8 mouse cellular contexts compared by ENCODE assay signal in the genomic region with DNA sequence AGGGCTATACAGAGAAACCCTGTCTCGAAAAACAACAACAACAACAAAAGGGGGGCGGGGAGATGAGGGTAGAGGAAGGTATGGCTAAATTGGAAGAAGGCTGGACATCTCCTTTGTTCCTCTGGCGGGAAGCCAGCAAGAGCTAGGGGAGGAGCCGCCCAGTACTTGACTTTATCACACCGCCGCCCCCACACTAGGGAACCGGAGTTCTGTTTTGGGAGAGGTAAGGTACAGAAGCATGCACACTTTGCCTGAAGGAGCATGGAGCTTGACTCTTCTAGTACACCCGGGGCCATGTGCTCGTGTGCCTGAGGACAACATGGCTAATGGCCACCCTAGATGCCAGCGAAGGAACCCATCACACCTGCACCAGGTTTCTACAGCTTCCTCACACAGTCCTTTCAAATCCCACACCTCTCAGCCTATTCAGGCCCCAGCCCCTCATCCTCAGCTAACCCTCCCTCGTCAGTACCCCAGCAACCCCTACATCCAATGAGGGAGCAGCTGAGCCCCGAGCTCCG. TPM values are rescaled to one million over a fixed set of nuclear protein-coding genes. Genes with fewer than 3 reads are reported as not detected.
A peak's percentile ranks its signal among the peaks of the same experiment; 100 is the strongest.
DNase-seq lines count a peak whose midpoint lies in the region; ATAC-seq and TF ChIP-seq lines count a peak whose summit lies in the region.

No protein-coding gene starts in this region.

- DNase-seq in kidney, adult 18-20 months, result no peak
- peak; percentile 30 for DNase-seq in G1E (ENCODE audit: low spot score)
- no peak for DNase-seq in liver, postnatal 0 days
- no peak for DNase-seq in embryo, embryonic 10.5 days (ENCODE audit: low spot score)
- DNase-seq in thymus, adult 2 months, result no peak
- DNase-seq in right cerebral cortex, postnatal 14 days, result no peak

- no peaks in the 10 kb centered on the region for H3K9me3 ChIP-seq in kidney, embryonic 14.5 days (ENCODE audit: control insufficient read depth, low read length)
- H3K9me3 ChIP-seq in G1E (replicated peaks), result no peaks in the 10 kb centered on the region
- H3K9me3 ChIP-seq in forebrain, embryonic 13.5 days (replicated peaks), result no peaks in the 10 kb centered on the region
- H3K9me3 ChIP-seq in liver, postnatal 0 days (ENCODE audit: low read length), result no peaks in the 10 kb centered on the region

- 0 out of 2 replicates have a peak, but pooled peaks cover 3% of the 10 kb centered on the region for H3K4me1 ChIP-seq in kidney, embryonic 14.5 days (ENCODE audit: control insufficient read depth, insufficient read depth, low read length)
- peaks cover 9% of the 10 kb centered on the region for H3K4me1 ChIP-seq in G1E (ENCODE audit: insufficient read depth, low read depth, low read length)
- peaks cover 19% of the 10 kb centered on the region for H3K4me1 ChIP-seq in forebrain, embryonic 13.5 days
- H3K4me1 ChIP-seq in liver, postnatal 0 days (ENCODE audit: insufficient read depth), result peaks cover 8% of the 10 kb centered on the region
- H3K4me1 ChIP-seq in thymus, adult 2 months (replicated peaks; ENCODE audit: control insufficient read depth, insufficient read depth, low read length), result peaks cover 30% of the 10 kb centered on the region

- H3K4me2 ChIP-seq in kidney, embryonic 14.5 days (replicated peaks; ENCODE audit: low read depth, low read length), result peak overlapping the region; percentile 51
- H3K4me2 ChIP-seq in forebrain, embryonic 13.5 days, result peak overlapping the region; percentile 61
- peak overlapping the region; percentile 68 for H3K4me2 ChIP-seq in liver, postnatal 0 days (ENCODE audit: low read depth, low read length)

- WGBS in kidney, embryonic 14.5 days, result 14% methylated on average over 13 of the region's 13 CpGs
- WGBS in forebrain, embryonic 13.5 days, result 24% methylated on average over 13 of the region's 13 CpGs
- WGBS in liver, postnatal 0 days (ENCODE audit: insufficient replicate concordance), result 23% methylated on average over 13 of the region's 13 CpGs
- WGBS in thymus, adult 2 months, result 54% methylated on average over 13 of the region's 13 CpGs

- no peak for TF ChIP-seq EP300 in liver, postnatal 0 days (IDR thresholded peaks at IDR 0.05; ENCODE audit: low read depth)

- H3K27ac ChIP-seq in kidney, embryonic 14.5 days (ENCODE audit: low read depth, low read length), result no peak overlapping the region
- H3K27ac ChIP-seq in forebrain, embryonic 13.5 days, result no peak overlapping the region
- no peak overlapping the region for H3K27ac ChIP-seq in liver, postnatal 0 days (ENCODE audit: low read depth)
- no peak overlapping the region for H3K27ac ChIP-seq in thymus, adult 2 months (ENCODE audit: control insufficient read depth, insufficient read depth, low read length)

- H3K9ac ChIP-seq in kidney, embryonic 14.5 days (ENCODE audit: low read depth, low read length), result peak overlapping the region; percentile 14; the same call in 1 of the 2 replicates
- H3K9ac ChIP-seq in forebrain, embryonic 13.5 days, result peak overlapping the region; percentile 45; the same call in 1 of the 2 replicates
- no peak overlapping the region for H3K9ac ChIP-seq in liver, postnatal 0 days (replicated peaks)

- ATAC-seq in kidney, embryonic 14.5 days (ENCODE audit: low FRiP score, low TSS enrichment), result peak; percentile 85; the same call in 1 of the 2 replicates
- no peak for ATAC-seq in G1E (ENCODE audit: extremely low read depth, insufficient number of reproducible peaks, low FRiP score, poor library complexity, severe bottlenecking)
- no peak; the same call in none of the 2 replicates for ATAC-seq in forebrain, embryonic 13.5 days
- ATAC-seq in liver, postnatal 0 days, result no peak

- no peaks in the 10 kb centered on the region for H3K27me3 ChIP-seq in kidney, embryonic 14.5 days (ENCODE audit: control insufficient read depth, insufficient read depth, low read length)
- H3K27me3 ChIP-seq in G1E (ENCODE audit: insufficient read depth, low read length), result peaks cover 38% of the 10 kb centered on the region
- H3K27me3 ChIP-seq in forebrain, embryonic 13.5 days, result peaks cover 37% of the 10 kb centered on the region
- H3K27me3 ChIP-seq in liver, postnatal 0 days (ENCODE audit: insufficient read depth, low read length), result peaks cover 13% of the 10 kb centered on the region
- no peaks in the 10 kb centered on the region for H3K27me3 ChIP-seq in thymus, adult 2 months (ENCODE audit: control insufficient read depth, insufficient read depth, low read length)

- TF ChIP-seq POLR2A in thymus, adult 2 months (IDR thresholded peaks at IDR 0.05; ENCODE audit: control insufficient read depth, extremely low read depth, insufficient read depth, low read length, poor library complexity), result no peak

- TF ChIP-seq CTCF in G1E (IDR thresholded peaks at IDR 0.05; ENCODE audit: low read depth, low read length), result no peak
- no peak for TF ChIP-seq CTCF in liver, postnatal 0 days (IDR thresholded peaks at IDR 0.05; ENCODE audit: low read depth)
- no peak for TF ChIP-seq CTCF in thymus, adult 2 months (IDR thresholded peaks at IDR 0.05; ENCODE audit: borderline replicate concordance, control insufficient read depth, extremely low read depth, insufficient read depth, low read length, poor library complexity)

- H3K36me3 ChIP-seq in kidney, embryonic 14.5 days (ENCODE audit: control insufficient read depth, insufficient read depth, low read length), result no peaks in the 10 kb centered on the region
- no peaks in the 10 kb centered on the region for H3K36me3 ChIP-seq in G1E (replicated peaks)
- no peaks in the 10 kb centered on the region for H3K36me3 ChIP-seq in forebrain, embryonic 13.5 days (ENCODE audit: poor library complexity, severe bottlenecking)
- no peaks in the 10 kb centered on the region for H3K36me3 ChIP-seq in liver, postnatal 0 days (replicated peaks; ENCODE audit: insufficient read depth, low read length)
- no peaks in the 10 kb centered on the region for H3K36me3 ChIP-seq in thymus, adult 2 months (ENCODE audit: control insufficient read depth, insufficient read depth, low read length)

- peak overlapping the region; percentile 31; the same call in 1 of the 2 replicates for H3K4me3 ChIP-seq in kidney, embryonic 14.5 days (ENCODE audit: low read length)
- H3K4me3 ChIP-seq in G1E (ENCODE audit: low read depth, low read length), result peak overlapping the region; percentile 53; the same call in 1 of the 2 replicates
- peak overlapping the region; percentile 27 for H3K4me3 ChIP-seq in forebrain, embryonic 13.5 days
- 0 out of 2 replicates have a peak overlapping the region, but pooled peaks have one; percentile 19 for H3K4me3 ChIP-seq in liver, postnatal 0 days (ENCODE audit: low read depth, low read length)
- H3K4me3 ChIP-seq in thymus, adult 2 months (ENCODE audit: control insufficient read depth, insufficient read depth, low read length), result no peak overlapping the region

RNA-seq across cellular contexts. Expression of a gene that starts 8.6 kb away (rescaled TPM):
- polyA plus RNA-seq in kidney, embryonic 14.5 days (2014; fragmentation: Nextera tagmentation; extraction: Ambion mirVana), result 0.47 and 0.87 TPM in 2 replicates
- 0.68 and 1.7 TPM in 2 replicates for total RNA-seq in G1E (2014; fragmentation: Nextera tagmentation)
- 16.7 and 18.2 TPM in 2 replicates for total RNA-seq in G1E (2017)
- polyA plus RNA-seq in G1E (2012), result 0.12 and 0.20 TPM in 2 replicates
- polyA plus RNA-seq in forebrain, embryonic 13.5 days (2015; fragmentation: Nextera tagmentation; extraction: Ambion mirVana), result 0.23 and 0.65 TPM in 2 replicates
- 0.43 and 0.51 TPM in 2 replicates for polyA plus RNA-seq in liver, postnatal 0 days (2015; fragmentation: Nextera tagmentation; extraction: Ambion mirVana)
- polyA plus RNA-seq in thymus, adult 2 months (2012; rRNA removed), result 0.84 and 1.3 TPM in 2 replicates

RNA-seq across cellular contexts. Expression of a gene that starts 57.7 kb away (rescaled TPM):
- polyA plus RNA-seq in kidney, embryonic 14.5 days (2014; fragmentation: Nextera tagmentation; extraction: Ambion mirVana), result 0.93 TPM in 2 replicates
- not detected in 2 replicates for total RNA-seq in G1E (2014; fragmentation: Nextera tagmentation)
- not detected in 2 replicates for total RNA-seq in G1E (2017)
- 0.01 TPM in 1 of 2 replicates, not detected in the other for polyA plus RNA-seq in G1E (2012)
- polyA plus RNA-seq in forebrain, embryonic 13.5 days (2015; fragmentation: Nextera tagmentation; extraction: Ambion mirVana), result 1.1 and 2.2 TPM in 2 replicates
- 0.11 TPM in 1 of 2 replicates, not detected in the other for polyA plus RNA-seq in liver, postnatal 0 days (2015; fragmentation: Nextera tagmentation; extraction: Ambion mirVana)
- polyA plus RNA-seq in thymus, adult 2 months (2012; rRNA removed), result 81.6 and 85.6 TPM in 2 replicates

Comparison
In these comparisons a context has a peak if more than half of its experiments do, and no peak if none do; other contexts are left out.
1. RNA of a gene that starts 57.7 kb away (polyA plus RNA-seq): 81.6 to 85.6 TPM in thymus, adult 2 months; 1.1 to 2.2 TPM in forebrain, embryonic 13.5 days, 0.93 TPM in kidney, embryonic 14.5 days, 0.01 TPM in G1E and 0.11 TPM in liver, postnatal 0 days; every median in the first group is over 10 times any median in the second.
2. Peak in every context shown above with its lines, with median percentiles within 50 percentile points of each other: H3K4me2 ChIP-seq.